Comparison of ENCODE assay signal across 14 mouse cellular contexts in genomic region chr11:26100077-26100476, GRCm38 (mm10).
"Had no signal": no experiment of that assay in that cellular context is flagged by ENCODE, and none has a peak within 500 bp of the region (broad histone marks: within the 10 kb centered on the region; RNA-seq: fewer than 3 reads in every experiment).

No protein-coding gene starts in this region.

- ATAC-seq: liver, postnatal 0 days; midbrain, embryonic 16.5 days had no signal

- H3K27ac ChIP-seq: limb, embryonic 12.5 days; liver, embryonic 13.5 days; lung, embryonic 15.5 days; midbrain, embryonic 12.5 days; neural tube, embryonic 15.5 days had no signal

- H3K4me3 ChIP-seq: limb, embryonic 12.5 days; liver, embryonic 13.5 days; lung, embryonic 15.5 days; midbrain, embryonic 12.5 days; neural tube, embryonic 15.5 days had no signal

- DNase-seq: kidney, postnatal 10 days; kidney, postnatal 4 days; liver; liver, embryonic 13.5 days; liver, postnatal 0 days; lung, postnatal 14 days; right cerebral cortex, adult 18-20 months; right cerebral cortex, postnatal 25 days; thymus, postnatal 4 days had no signal

- H3K9ac ChIP-seq: limb, embryonic 12.5 days; liver, embryonic 13.5 days; liver, postnatal 0 days; lung, embryonic 15.5 days; midbrain, embryonic 12.5 days; neural tube, embryonic 15.5 days had no signal

- H3K27me3 ChIP-seq: liver, embryonic 13.5 days; lung, embryonic 15.5 days; midbrain, embryonic 12.5 days; neural tube, embryonic 15.5 days had no signal

- H3K4me1 ChIP-seq: limb, embryonic 12.5 days; liver, embryonic 13.5 days; lung, embryonic 15.5 days had no signal

- H3K4me2 ChIP-seq: limb, embryonic 12.5 days; liver, embryonic 13.5 days; lung, embryonic 15.5 days; midbrain, embryonic 12.5 days; neural tube, embryonic 15.5 days had no signal

- H3K36me3 ChIP-seq: limb, embryonic 12.5 days; liver, embryonic 13.5 days; lung, embryonic 15.5 days; midbrain, embryonic 12.5 days; neural tube, embryonic 15.5 days had no signal

- H3K9me3 ChIP-seq: limb, embryonic 12.5 days; liver, embryonic 13.5 days; lung, embryonic 15.5 days; midbrain, embryonic 12.5 days; neural tube, embryonic 15.5 days had no signal
